Mouse (Mus musculus) hindbrain, embryonic 12.5 days (tissue): Measurements from ENCODE around the gene Itgb7. TPM values are rescaled to one million over a fixed set of nuclear protein-coding genes. Genes with fewer than 3 reads are reported as not detected.

Source experiments
- ATAC-seq: fragments of 200-750 bp; cut with Nextera tagmentation; 2 replicates; pipeline ENCODE4 v1.8.0; 2017; ENCODE audit warnings: moderate TSS enrichment; ENCODE audit not compliant: low FRiP score
- H3K27ac ChIP-seq: fragments of 300-500 bp; sonication (generic); 2 replicates; pipeline ENCODE4 v1.5.1; 2016; ENCODE audit warnings: mild to moderate bottlenecking
- H3K27me3 ChIP-seq: fragments of 300-500 bp; sonication (generic); 2 replicates; pipeline ENCODE4 v1.6.1; 2016; ENCODE audit warnings: mild to moderate bottlenecking
- H3K36me3 ChIP-seq: fragments of 300-500 bp; sonication (generic); 2 replicates; pipeline ENCODE4 v1.6.1; 2016; ENCODE audit warnings: mild to moderate bottlenecking
- H3K4me1 ChIP-seq: fragments of 300-500 bp; sonication (generic); 2 replicates; pipeline ENCODE4 v1.6.1; 2016
- H3K4me2 ChIP-seq: fragments of 300-500 bp; sonication (generic); replicated peaks from 2 replicates; pipeline ENCODE4 v1.6.1; 2016; ENCODE audit warnings: mild to moderate bottlenecking
- H3K4me3 ChIP-seq: fragments of 300-500 bp; sonication (generic); 2 replicates; pipeline ENCODE4 v1.5.1; 2016; ENCODE audit warnings: mild to moderate bottlenecking
- H3K9ac ChIP-seq: fragments of 300-500 bp; sonication (generic); 2 replicates; pipeline ENCODE4 v1.6.1; 2016; ENCODE audit warnings: mild to moderate bottlenecking, moderate library complexity
- H3K9me3 ChIP-seq: fragments of 300-500 bp; sonication (generic); replicated peaks from 2 replicates; pipeline ENCODE4 v1.6.1; 2016; ENCODE audit warnings: mild to moderate bottlenecking
- WGBS: fragments of 180-500 bp; shearing (Covaris S2); methylation state at CpG from one replicate; pipeline ENCODE4 v1.1.7; 2016; 5-methylcytosine and 5-hydroxymethylcytosine counted together
- polyA plus RNA-seq: library from polyadenylated mRNA; unstranded; fragments of >200 nt; fragmentation: Nextera tagmentation; extraction: Ambion mirVana; gene quantifications from 2 replicates; pipeline ENCODE4 v1.2.1, GENCODE M21; 2016

Itgb7 gene
- polyA plus RNA-seq, 1 experiment from 2014 or later, result 2.2 TPM

DNA sequence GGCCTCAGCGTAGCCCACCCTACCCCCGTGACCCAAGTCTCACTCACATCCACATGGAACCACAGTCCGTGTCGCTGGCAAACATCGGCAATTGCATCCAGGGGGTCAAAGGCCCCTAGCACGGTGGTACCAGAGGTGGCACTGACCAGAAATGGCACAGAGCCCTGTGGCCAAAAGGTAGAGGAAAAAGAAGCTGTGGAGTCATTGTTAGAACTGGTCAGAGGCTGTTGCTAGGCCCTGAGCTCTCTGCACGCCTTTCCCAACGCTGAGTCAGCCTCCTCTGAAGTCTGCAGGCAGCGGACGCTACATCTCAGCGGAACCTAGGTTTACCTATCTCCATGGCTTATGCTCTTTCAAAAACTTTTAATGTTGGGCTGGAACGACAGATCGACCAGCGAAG lies 51.8 kb downstream of the Itgb7 start:
- H3K9me3 ChIP-seq, result no peaks in the 10 kb centered on the region
- no peaks in the 10 kb centered on the region for H3K4me1 ChIP-seq
- H3K27me3 ChIP-seq, result no peaks in the 10 kb centered on the region
- no peak for ATAC-seq
- H3K4me2 ChIP-seq, result no peak overlapping the region
- no peak overlapping the region for H3K27ac ChIP-seq
- H3K9ac ChIP-seq, result no peak overlapping the region
- peaks cover 3% of the 10 kb centered on the region; the same call in 1 of the 2 replicates for H3K36me3 ChIP-seq
- no peak overlapping the region for H3K4me3 ChIP-seq
- 90% methylated on average over 14 of the region's 14 CpGs for WGBS

DNA sequence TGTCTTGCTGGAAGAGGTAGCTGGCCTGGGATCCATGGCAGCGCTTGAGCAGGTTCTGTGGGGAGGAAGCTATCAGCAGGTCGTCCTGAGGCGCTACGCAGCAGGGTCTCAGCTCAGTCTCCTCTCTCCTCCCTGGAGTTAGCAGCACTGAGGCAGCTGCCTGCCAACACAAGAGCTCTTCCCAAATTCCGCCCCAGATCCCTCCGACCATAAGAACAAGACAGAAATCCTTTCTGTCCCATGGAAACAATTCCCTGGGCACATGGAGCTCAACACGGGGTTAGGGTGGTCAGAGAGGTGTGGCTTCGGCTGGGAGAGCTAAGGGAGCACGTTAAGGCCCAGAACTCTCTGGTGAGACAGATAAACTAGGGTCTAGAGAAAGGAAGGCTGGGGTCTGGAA lies 52.6 kb downstream of the Itgb7 start:
- Histone ChIP-seq H3K4me2 (no peak overlapping the region), H3K36me3 (peaks cover 3% of the 10 kb centered on the region; the same call in 1 of the 2 replicates), H3K27me3 (no peaks in the 10 kb centered on the region), H3K4me1 (no peaks in the 10 kb centered on the region), H3K27ac (no peak overlapping the region), H3K4me3 (no peak overlapping the region), H3K9ac (no peak overlapping the region), H3K9me3 (no peaks in the 10 kb centered on the region)
- no peak for ATAC-seq
- 80% methylated on average over 9 of the region's 9 CpGs for WGBS

DNA sequence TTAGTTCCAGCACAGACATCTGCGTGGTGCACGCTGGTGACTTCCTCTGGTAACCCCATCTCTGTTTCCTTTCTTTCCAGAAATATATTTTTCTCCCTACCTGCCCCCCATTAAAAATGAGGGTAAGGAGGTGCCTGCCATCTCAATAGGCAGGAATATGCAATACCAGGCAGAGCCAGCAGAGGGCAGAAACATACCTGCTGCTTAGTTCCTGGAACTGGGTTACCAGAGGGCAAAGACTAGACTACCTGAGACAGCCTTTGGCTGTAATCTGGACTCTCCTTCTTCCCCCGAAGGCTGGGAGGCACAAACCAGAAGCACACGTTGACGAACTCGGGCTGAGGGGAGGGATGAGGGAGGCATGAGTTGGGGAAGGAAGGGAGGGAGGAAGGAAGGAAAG lies 53.5 kb downstream of the Itgb7 start:
- no peak overlapping the region for H3K9ac ChIP-seq
- 33% methylated on average over 3 of the region's 6 CpGs for WGBS
- H3K4me2 ChIP-seq, result no peak overlapping the region
- H3K4me3 ChIP-seq, result no peak overlapping the region
- H3K27me3 ChIP-seq, result no peaks in the 10 kb centered on the region
- no peaks in the 10 kb centered on the region for H3K9me3 ChIP-seq
- no peaks in the 10 kb centered on the region for H3K4me1 ChIP-seq
- no peaks in the 10 kb centered on the region for H3K36me3 ChIP-seq
- H3K27ac ChIP-seq, result no peak overlapping the region
- no peak for ATAC-seq

GRCm38 (mm10) chr15:102177417-102177816 lies 54.3 kb downstream of the Itgb7 start:
- no peak for ATAC-seq
- H3K4me2 ChIP-seq, result no peak overlapping the region
- H3K36me3 ChIP-seq, result no peaks in the 10 kb centered on the region
- H3K4me3 ChIP-seq, result no peak overlapping the region
- no peak overlapping the region for H3K9ac ChIP-seq
- H3K27me3 ChIP-seq, result no peaks in the 10 kb centered on the region
- no peaks in the 10 kb centered on the region for H3K4me1 ChIP-seq
- H3K9me3 ChIP-seq, result no peaks in the 10 kb centered on the region
- H3K27ac ChIP-seq, result no peak overlapping the region
- WGBS, result 89% methylated on average over 8 of the region's 8 CpGs

- 92% methylated on average over 7 of the region's 7 CpGs for WGBS
- no peak for ATAC-seq
Observed at GRCm38 (mm10) chr15:102176571-102177316, 55.0 kb downstream of the Itgb7 start.

GRCm38 (mm10) chr15:102175736-102176319 lies 55.9 kb downstream of the Itgb7 start:
- Histone ChIP-seq H3K27ac (no peak overlapping the region), H3K36me3 (no peaks in the 10 kb centered on the region), H3K27me3 (no peaks in the 10 kb centered on the region), H3K9me3 (no peaks in the 10 kb centered on the region), H3K4me2 (no peak overlapping the region), H3K4me3 (no peak overlapping the region), H3K9ac (no peak overlapping the region), H3K4me1 (no peaks in the 10 kb centered on the region)
- no peak for ATAC-seq
- 87% methylated on average over 16 of the region's 16 CpGs for WGBS

More at GRCm38 (mm10) chr15:102176571-102177316, 55.0 kb downstream of the Itgb7 start:
- no peak overlapping the region for H3K9ac ChIP-seq
- H3K4me3 ChIP-seq, result no peak overlapping the region
- H3K4me1 ChIP-seq, result no peaks in the 10 kb centered on the region
- no peak overlapping the region for H3K4me2 ChIP-seq
- H3K9me3 ChIP-seq, result no peaks in the 10 kb centered on the region
- H3K27me3 ChIP-seq, result no peaks in the 10 kb centered on the region
- H3K36me3 ChIP-seq, result no peaks in the 10 kb centered on the region
- H3K27ac ChIP-seq, result no peak overlapping the region

GRCm38 (mm10) chr15:102173581-102173980 lies 58.2 kb downstream of the Itgb7 start:
- H3K27ac ChIP-seq, result no peak overlapping the region
- H3K27me3 ChIP-seq, result no peaks in the 10 kb centered on the region
- 92% methylated on average over 3 of the region's 3 CpGs for WGBS
- no peak overlapping the region for H3K4me3 ChIP-seq
- no peak overlapping the region for H3K9ac ChIP-seq
- no peaks in the 10 kb centered on the region for H3K36me3 ChIP-seq
- H3K4me1 ChIP-seq, result no peaks in the 10 kb centered on the region
- no peaks in the 10 kb centered on the region for H3K9me3 ChIP-seq
- no peak for ATAC-seq
- H3K4me2 ChIP-seq, result no peak overlapping the region

GRCm38 (mm10) chr15:102169064-102169463 lies 62.7 kb downstream of the Itgb7 start:
- Histone ChIP-seq H3K27ac (no peak overlapping the region), H3K4me3 (no peak overlapping the region), H3K9me3 (no peaks in the 10 kb centered on the region), H3K4me1 (no peaks in the 10 kb centered on the region), H3K27me3 (no peaks in the 10 kb centered on the region), H3K36me3 (no peaks in the 10 kb centered on the region), H3K9ac (no peak overlapping the region), H3K4me2 (no peak overlapping the region)
- no peak for ATAC-seq
- WGBS, result 62% methylated on average over 2 of the region's 2 CpGs

- Histone ChIP-seq H3K9ac (no peak overlapping the region), H3K36me3 (no peaks in the 10 kb centered on the region), H3K4me1 (no peaks in the 10 kb centered on the region), H3K9me3 (no peaks in the 10 kb centered on the region), H3K27me3 (no peaks in the 10 kb centered on the region), H3K4me3 (no peak overlapping the region), H3K4me2 (no peak overlapping the region), H3K27ac (no peak overlapping the region)
- no peak for ATAC-seq
- WGBS, result 53% methylated on average over 6 of the region's 6 CpGs
Observed at GRCm38 (mm10) chr15:102167620-102168021, 64.1 kb downstream of the Itgb7 start.

Other genes starting within 250 kb of the Itgb7 start
- gene Krt8, start 227.5 kb downstream of the Itgb7 start, polyA plus RNA-seq, result 18.2 and 28.2 TPM in 2 replicates
- 19.8 and 30.0 TPM in 2 replicates for gene Krt18, start 203.8 kb downstream of the Itgb7 start, polyA plus RNA-seq
- 94.0 and 97.1 TPM in 2 replicates for gene Eif4b, start 158.2 kb downstream of the Itgb7 start, polyA plus RNA-seq
- 21.8 and 22.7 TPM in 2 replicates for gene Tns2, start 131.5 kb downstream of the Itgb7 start, polyA plus RNA-seq
- 28.1 and 29.2 TPM in 2 replicates for gene Spryd3, start 95.7 kb downstream of the Itgb7 start, polyA plus RNA-seq
- gene Igfbp6, start 87.6 kb downstream of the Itgb7 start, polyA plus RNA-seq, result 0.42 TPM in 1 of 2 replicates, not detected in the other
- gene Soat2, start 81.4 kb downstream of the Itgb7 start, polyA plus RNA-seq, result 0.09 TPM in 1 of 2 replicates, not detected in the other
- gene Zfp740, start 28.7 kb downstream of the Itgb7 start, polyA plus RNA-seq, result 111 and 113 TPM in 2 replicates
- gene Csad, start 27.2 kb downstream of the Itgb7 start, polyA plus RNA-seq, result 49.3 and 53.5 TPM in 2 replicates
- 42.2 and 45.6 TPM in 2 replicates for gene Rarg, start 25.6 kb upstream of the Itgb7 start, polyA plus RNA-seq
- 0.30 and 0.49 TPM in 2 replicates for gene Gm9918, start 38.6 kb upstream of the Itgb7 start, polyA plus RNA-seq
- 54.2 and 54.9 TPM in 2 replicates for gene Mfsd5, start 47.5 kb upstream of the Itgb7 start, polyA plus RNA-seq
- gene Espl1, start 64.3 kb upstream of the Itgb7 start, polyA plus RNA-seq, result 26.7 and 27.3 TPM in 2 replicates
- 331 and 402 TPM in 2 replicates for gene Pfdn5, start 94.2 kb upstream of the Itgb7 start, polyA plus RNA-seq
- gene Myg1, start 99.8 kb upstream of the Itgb7 start, polyA plus RNA-seq, result 78.4 and 90.8 TPM in 2 replicates
- 54.6 and 60.9 TPM in 2 replicates for gene Aaas, start 118.8 kb upstream of the Itgb7 start, polyA plus RNA-seq
- 1.9 and 2.1 TPM in 2 replicates for gene Sp7, start 135.2 kb upstream of the Itgb7 start, polyA plus RNA-seq
- gene Sp1, start 174.2 kb upstream of the Itgb7 start, polyA plus RNA-seq, result 9.1 and 9.3 TPM in 2 replicates
- 0.23 TPM in 1 of 2 replicates, not detected in the other for gene Amhr2, start 213.4 kb upstream of the Itgb7 start, polyA plus RNA-seq
- 89.7 and 91.3 TPM in 2 replicates for gene Prr13, start 227.1 kb upstream of the Itgb7 start, polyA plus RNA-seq
- gene Pcbp2, start 238.6 kb upstream of the Itgb7 start, polyA plus RNA-seq, result 153 and 161 TPM in 2 replicates